Mouse (Mus musculus) midbrain, postnatal 0 days (tissue): ENCODE measurements around the gene Rab11a. TPM values are rescaled to one million over a fixed set of nuclear protein-coding genes. Genes with fewer than 3 reads are reported as not detected.

Experiments
- ATAC-seq: fragments of 200-750 bp; cut with Nextera tagmentation; 2 replicates; pipeline ENCODE4 v1.8.0; 2017; ENCODE audit warnings: moderate number of reproducible peaks, mild to moderate bottlenecking, moderate TSS enrichment, moderate library complexity; ENCODE audit not compliant: low FRiP score
- DNase-seq: peaks from one replicate; pipeline ENCODE4 v3.0.0-alpha.2; 2015; ENCODE audit warnings: low spot score
- H3K27ac ChIP-seq: fragments of 300-500 bp; sonication (generic); 2 replicates; pipeline ENCODE4 v1.5.1; 2014; ENCODE audit warnings: low read depth, mild to moderate bottlenecking, low read length, mixed read lengths
- H3K27me3 ChIP-seq: fragments of 300-500 bp; sonication (generic); 2 replicates; pipeline ENCODE4 v1.6.1; 2014; ENCODE audit warnings: low read length, control low read depth, mixed read lengths; ENCODE audit not compliant: insufficient read depth
- H3K36me3 ChIP-seq: fragments of 300-500 bp; sonication (generic); 2 replicates; pipeline ENCODE4 v1.6.1; 2014; ENCODE audit warnings: low read length, control low read depth, mixed read lengths; ENCODE audit not compliant: insufficient read depth
- H3K4me1 ChIP-seq: fragments of 300-500 bp; sonication (generic); 2 replicates; pipeline ENCODE4 v1.6.1; 2014; ENCODE audit warnings: mild to moderate bottlenecking, control low read depth, antibody characterized with exemption, low read length, mixed read lengths; ENCODE audit not compliant: insufficient read depth
- H3K4me2 ChIP-seq: fragments of 300-500 bp; sonication (generic); 2 replicates; pipeline ENCODE4 v1.6.1; 2014; ENCODE audit warnings: low read depth, mild to moderate bottlenecking, low read length, mixed read lengths; ENCODE audit not compliant: poor library complexity, severe bottlenecking
- H3K4me3 ChIP-seq: fragments of 300-500 bp; sonication (generic); 2 replicates; pipeline ENCODE4 v1.5.1; 2014; ENCODE audit warnings: low read depth, mild to moderate bottlenecking, low read length, moderate library complexity
- H3K9ac ChIP-seq: fragments of 300-500 bp; sonication (generic); replicated peaks from 2 replicates; pipeline ENCODE4 v1.6.1; 2014; ENCODE audit warnings: mild to moderate bottlenecking, low read length, moderate library complexity, mixed read lengths; ENCODE audit not compliant: poor library complexity, severe bottlenecking
- H3K9me3 ChIP-seq: fragments of 300-500 bp; sonication (generic); 2 replicates; pipeline ENCODE4 v1.6.1; 2016; ENCODE audit warnings: low read length, control low read depth
- CTCF ChIP-seq: IDR thresholded peaks from 2 replicates; pipeline ENCODE4 v1.5.1; 2016; ENCODE audit warnings: antibody characterized with exemption, mild to moderate bottlenecking
- WGBS: fragments of 180-500 bp; shearing (Covaris S2); extraction: QIAGEN DNeasy Blood & Tissue Kit; methylation state at CpG from one replicate; pipeline ENCODE4 v1.1.7; 2014; 5-methylcytosine and 5-hydroxymethylcytosine counted together
- polyA plus RNA-seq: library from polyadenylated mRNA; unstranded; fragments of >200 nt; fragmentation: Nextera tagmentation; extraction: Ambion mirVana; gene quantifications from 2 replicates; pipeline ENCODE4 v1.2.1, GENCODE M21; 2015
- total RNA-seq: library from RNA; depleted of rRNA; stranded (reverse); fragments of >200 nt; gene quantifications from 2 replicates; pipeline ENCODE4 v1.2.3, GENCODE M21; 2014

Rab11a gene
- total and polyA plus RNA-seq, 2 experiments from 2014 or later: 206 to 459 TPM

GRCm38 (mm10) chr9:64771236-64771635 is 33.7 kb upstream of the Rab11a start:
- Histone ChIP-seq H3K27ac (no peak overlapping the region), H3K4me1 (no peaks in the 10 kb centered on the region), H3K36me3 (no peaks in the 10 kb centered on the region), H3K9me3 (no peaks in the 10 kb centered on the region), H3K9ac (no peak overlapping the region), H3K4me2 (no peak overlapping the region), H3K4me3 (no peak overlapping the region), H3K27me3 (no peaks in the 10 kb centered on the region)
- no peak for ATAC-seq
- DNase-seq: peak; percentile 80
- 51% methylated on average over 5 of the region's 5 CpGs for WGBS
- TF ChIP-seq CTCF: no peak

DNA sequence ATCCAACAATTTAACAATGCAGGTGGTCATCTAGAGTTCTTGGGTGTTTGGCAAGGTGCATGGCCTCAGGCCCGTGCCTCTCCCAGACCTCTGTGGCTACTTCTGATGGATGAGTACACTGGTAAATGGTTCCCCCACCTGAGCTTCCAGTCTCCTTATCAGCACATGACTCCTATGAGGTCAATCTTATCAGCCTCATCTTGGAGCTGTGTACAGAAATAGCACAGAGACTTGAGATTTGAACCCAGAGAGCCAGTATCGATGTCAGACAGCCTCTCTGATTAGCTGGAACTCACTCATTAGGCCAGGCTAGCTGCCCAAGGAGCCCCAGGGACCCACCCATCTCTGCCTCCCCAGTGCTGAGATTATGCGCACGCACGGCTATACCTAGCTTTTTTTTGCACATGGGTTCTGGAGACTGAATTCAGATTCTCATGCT is 32.9 kb upstream of the Rab11a start:
- Histone ChIP-seq H3K9me3 (no peaks in the 10 kb centered on the region), H3K4me1 (no peaks in the 10 kb centered on the region), H3K36me3 (no peaks in the 10 kb centered on the region), H3K27ac (no peak overlapping the region), H3K4me3 (no peak overlapping the region), H3K9ac (no peak overlapping the region), H3K27me3 (no peaks in the 10 kb centered on the region), H3K4me2 (no peak overlapping the region)
- no peak for TF ChIP-seq CTCF
- 87% methylated on average over 5 of the region's 5 CpGs for WGBS
- no peak for DNase-seq
- no peak for ATAC-seq

- Histone ChIP-seq H3K9ac (no peak overlapping the region), H3K27ac (no peak overlapping the region), H3K4me1 (no peaks in the 10 kb centered on the region), H3K4me3 (no peak overlapping the region), H3K4me2 (no peak overlapping the region), H3K27me3 (no peaks in the 10 kb centered on the region), H3K9me3 (no peaks in the 10 kb centered on the region), H3K36me3 (no peaks in the 10 kb centered on the region)
- no peak for TF ChIP-seq CTCF
- ATAC-seq (no peak), DNase-seq (no peak)
- WGBS: 93% methylated on average over 6 of the region's 6 CpGs
These were observed 32.4 kb upstream of the Rab11a start for GRCm38 (mm10) chr9:64769911-64770310.

GRCm38 (mm10) chr9:64769066-64769695 is 31.6 kb upstream of the Rab11a start:
- DNase-seq (peak; percentile 82), ATAC-seq (no peak)
- Histone ChIP-seq H3K4me1 (no peaks in the 10 kb centered on the region), H3K36me3 (no peaks in the 10 kb centered on the region), H3K4me3 (no peak overlapping the region), H3K27me3 (no peaks in the 10 kb centered on the region), H3K27ac (peak overlapping the region; percentile 34), H3K4me2 (no peak overlapping the region), H3K9me3 (no peaks in the 10 kb centered on the region), H3K9ac (no peak overlapping the region)
- 33% methylated on average over 9 of the region's 9 CpGs for WGBS
- TF ChIP-seq CTCF: peak; percentile 69

GRCm38 (mm10) chr9:64767796-64768195 is 30.2 kb upstream of the Rab11a start:
- 67% methylated on average over 1 of the region's 1 CpGs for WGBS
- ATAC-seq (no peak), DNase-seq (no peak)
- Histone ChIP-seq H3K36me3 (no peaks in the 10 kb centered on the region), H3K4me1 (no peaks in the 10 kb centered on the region), H3K27ac (no peak overlapping the region), H3K9ac (no peak overlapping the region), H3K4me3 (no peak overlapping the region), H3K27me3 (no peaks in the 10 kb centered on the region), H3K4me2 (no peak overlapping the region), H3K9me3 (no peaks in the 10 kb centered on the region)
- TF ChIP-seq CTCF: no peak

- H3K4me1 ChIP-seq: no peaks in the 10 kb centered on the region
- H3K9me3 ChIP-seq: no peaks in the 10 kb centered on the region
- H3K4me3 ChIP-seq: no peak overlapping the region
- H3K27me3 ChIP-seq: no peaks in the 10 kb centered on the region
- H3K27ac ChIP-seq: no peak overlapping the region
- H3K4me2 ChIP-seq: no peak overlapping the region
- no peak overlapping the region for H3K9ac ChIP-seq
- TF ChIP-seq CTCF: 0 out of 2 replicates have a peak, but pooled peaks have one; percentile 5
- DNase-seq (no peak), ATAC-seq (no peak)
- WGBS: 88% methylated on average over 3 of the region's 3 CpGs
- H3K36me3 ChIP-seq: no peaks in the 10 kb centered on the region
These were observed 28.6 kb upstream of the Rab11a start for GRCm38 (mm10) chr9:64766136-64766535.
